Mouse (Mus musculus) embryonic facial prominence, embryonic 12.5 days (tissue): ENCODE results near the gene Ip6k1. TPM values are rescaled to one million over a fixed set of nuclear protein-coding genes. Genes with fewer than 3 reads are reported as not detected.

Experiments used
- ATAC-seq: fragments of 200-750 bp; cut with Nextera tagmentation; 2 replicates; pipeline ENCODE4 v1.8.0; 2017; ENCODE audit not compliant: insufficient number of reproducible peaks, insufficient read depth, low FRiP score, low TSS enrichment
- H3K27ac ChIP-seq: fragments of 300-500 bp; sonication (generic); 2 replicates; pipeline ENCODE4 v1.5.1; 2016; ENCODE audit warnings: mild to moderate bottlenecking
- H3K27me3 ChIP-seq: fragments of 300-500 bp; sonication (generic); 2 replicates; pipeline ENCODE4 v1.6.1; 2016; ENCODE audit warnings: mild to moderate bottlenecking, moderate library complexity
- H3K36me3 ChIP-seq: fragments of 300-500 bp; sonication (generic); 2 replicates; pipeline ENCODE4 v1.6.1; 2016; ENCODE audit warnings: mild to moderate bottlenecking
- H3K4me1 ChIP-seq: fragments of 300-500 bp; sonication (generic); 2 replicates; pipeline ENCODE4 v1.6.1; 2016
- H3K4me2 ChIP-seq: fragments of 300-500 bp; sonication (generic); replicated peaks from 2 replicates; pipeline ENCODE4 v1.6.1; 2016; ENCODE audit warnings: mild to moderate bottlenecking, moderate library complexity
- H3K4me3 ChIP-seq: fragments of 300-500 bp; sonication (generic); 2 replicates; pipeline ENCODE4 v1.5.1; 2016; ENCODE audit warnings: mild to moderate bottlenecking
- H3K9ac ChIP-seq: fragments of 300-500 bp; sonication (generic); 2 replicates; pipeline ENCODE4 v1.6.1; 2016; ENCODE audit warnings: mild to moderate bottlenecking, moderate library complexity
- H3K9me3 ChIP-seq: fragments of 300-500 bp; sonication (generic); 2 replicates; pipeline ENCODE4 v1.6.1; 2016; ENCODE audit warnings: mild to moderate bottlenecking, moderate library complexity
- WGBS: fragments of 180-500 bp; shearing (Covaris S2); methylation state at CpG from one replicate; pipeline ENCODE4 v1.1.7; 2016; 5-methylcytosine and 5-hydroxymethylcytosine counted together
- polyA plus RNA-seq: library from polyadenylated mRNA; unstranded; fragments of >200 nt; fragmentation: Nextera tagmentation; extraction: Ambion mirVana; gene quantifications from 2 replicates; pipeline ENCODE4 v1.2.1, GENCODE M21; 2016

Gene Ip6k1
- polyA plus RNA-seq, 1 experiment from 2014 or later: 85.6 TPM

GRCm38 (mm10) chr9:108054331-108055040, 52.2 kb downstream of the Ip6k1 start:
- Histone ChIP-seq H3K36me3 (peaks cover 77% of the 10 kb centered on the region), H3K9ac (no peak overlapping the region; the same call in 1 of the 2 replicates), H3K27ac (no peak overlapping the region), H3K27me3 (no peaks in the 10 kb centered on the region), H3K4me2 (no peak overlapping the region), H3K4me1 (peaks cover 20% of the 10 kb centered on the region), H3K4me3 (no peak overlapping the region), H3K9me3 (no peaks in the 10 kb centered on the region)
- WGBS: 89% methylated on average over 22 of the region's 22 CpGs
- ATAC-seq: no peak

DNA sequence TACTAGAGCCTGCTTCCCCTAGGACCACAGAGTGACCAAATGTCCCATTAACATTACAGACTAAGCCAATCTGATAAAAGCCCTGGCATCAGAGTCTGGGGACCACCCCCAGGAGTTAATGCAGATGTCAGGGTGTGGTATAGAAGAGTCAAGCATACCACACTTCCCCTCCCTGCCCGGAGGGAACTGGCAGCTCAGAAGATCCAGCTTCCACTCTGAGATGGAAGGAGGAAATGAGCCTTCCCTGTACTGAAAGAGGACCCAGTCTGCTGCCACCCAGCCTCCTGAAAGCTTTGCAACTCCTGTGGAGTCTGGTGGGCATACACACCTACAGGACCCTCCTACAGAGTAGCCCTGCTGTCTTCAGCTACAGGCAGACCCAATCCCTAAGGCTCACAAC, 52.8 kb downstream of the Ip6k1 start:
- H3K36me3 ChIP-seq: peaks cover 80% of the 10 kb centered on the region
- ATAC-seq: no peak
- no peak overlapping the region for H3K9ac ChIP-seq
- H3K4me2 ChIP-seq: no peak overlapping the region
- peaks cover 14% of the 10 kb centered on the region for H3K4me1 ChIP-seq
- no peaks in the 10 kb centered on the region for H3K9me3 ChIP-seq
- WGBS: 83% methylated on average over 1 of the region's 1 CpGs
- H3K4me3 ChIP-seq: no peak overlapping the region
- H3K27ac ChIP-seq: no peak overlapping the region
- H3K27me3 ChIP-seq: no peaks in the 10 kb centered on the region

GRCm38 (mm10) chr9:108055661-108056237, 53.4 kb downstream of the Ip6k1 start:
- no peaks in the 10 kb centered on the region for H3K9me3 ChIP-seq
- peaks cover 9% of the 10 kb centered on the region for H3K4me1 ChIP-seq
- no peak overlapping the region for H3K4me3 ChIP-seq
- no peaks in the 10 kb centered on the region for H3K27me3 ChIP-seq
- WGBS: 82% methylated on average over 6 of the region's 6 CpGs
- H3K9ac ChIP-seq: no peak overlapping the region
- no peak overlapping the region for H3K27ac ChIP-seq
- H3K36me3 ChIP-seq: peaks cover 81% of the 10 kb centered on the region
- H3K4me2 ChIP-seq: no peak overlapping the region
- ATAC-seq: no peak

GRCm38 (mm10) chr9:108056361-108057261, 54.3 kb downstream of the Ip6k1 start:
- peaks cover 9% of the 10 kb centered on the region for H3K4me1 ChIP-seq
- H3K36me3 ChIP-seq: peaks cover 77% of the 10 kb centered on the region
- H3K4me2 ChIP-seq: no peak overlapping the region
- no peak overlapping the region for H3K9ac ChIP-seq
- no peak overlapping the region for H3K27ac ChIP-seq
- no peak for ATAC-seq
- H3K4me3 ChIP-seq: no peak overlapping the region
- H3K27me3 ChIP-seq: no peaks in the 10 kb centered on the region
- H3K9me3 ChIP-seq: no peaks in the 10 kb centered on the region
- 74% methylated on average over 28 of the region's 28 CpGs for WGBS

- Histone ChIP-seq H3K36me3 (peaks cover 77% of the 10 kb centered on the region), H3K4me1 (peaks cover 9% of the 10 kb centered on the region), H3K27me3 (no peaks in the 10 kb centered on the region), H3K9me3 (no peaks in the 10 kb centered on the region), H3K4me3 (no peak overlapping the region), H3K27ac (no peak overlapping the region), H3K9ac (no peak overlapping the region), H3K4me2 (no peak overlapping the region)
- WGBS: 91% methylated on average over 5 of the region's 5 CpGs
- ATAC-seq: no peak
Observed at GRCm38 (mm10) chr9:108057262-108057562, 54.9 kb downstream of the Ip6k1 start.

GRCm38 (mm10) chr9:108058291-108058690, 56.0 kb downstream of the Ip6k1 start:
- WGBS: 91% methylated on average over 9 of the region's 9 CpGs
- H3K27me3 ChIP-seq: no peaks in the 10 kb centered on the region
- H3K36me3 ChIP-seq: peaks cover 85% of the 10 kb centered on the region
- no peak overlapping the region for H3K4me2 ChIP-seq
- H3K4me3 ChIP-seq: no peak overlapping the region
- no peak overlapping the region for H3K27ac ChIP-seq
- no peak for ATAC-seq
- no peaks in the 10 kb centered on the region for H3K9me3 ChIP-seq
- H3K9ac ChIP-seq: no peak overlapping the region; the same call in 1 of the 2 replicates
- H3K4me1 ChIP-seq: peaks cover 3% of the 10 kb centered on the region; the same call in 1 of the 2 replicates

DNA sequence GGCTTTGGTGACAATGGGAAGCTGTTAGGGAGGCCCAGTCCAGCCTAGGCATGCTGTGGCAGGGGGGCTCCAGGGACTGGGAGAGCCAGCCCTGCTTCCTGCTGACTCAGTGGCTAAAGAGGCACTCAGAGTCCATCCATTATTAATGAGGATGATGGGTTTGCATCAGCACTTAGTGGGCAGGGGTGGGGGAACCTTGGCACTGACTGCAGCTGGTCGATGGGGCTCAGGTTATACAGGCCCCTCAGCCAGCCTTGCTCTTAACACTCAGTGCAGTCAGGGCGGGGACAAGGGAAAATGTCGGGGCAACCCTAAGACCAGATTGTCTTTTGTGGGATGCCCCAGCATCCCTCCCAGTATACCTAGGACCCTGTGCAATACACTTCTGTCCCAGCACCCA, 59.8 kb downstream of the Ip6k1 start:
- Histone ChIP-seq H3K4me2 (no peak overlapping the region), H3K27ac (no peak overlapping the region), H3K36me3 (peaks cover 80% of the 10 kb centered on the region), H3K4me3 (no peak overlapping the region), H3K9me3 (no peaks in the 10 kb centered on the region), H3K9ac (no peak overlapping the region), H3K27me3 (no peaks in the 10 kb centered on the region), H3K4me1 (no peaks in the 10 kb centered on the region)
- 91% methylated on average over 3 of the region's 3 CpGs for WGBS
- peak; percentile 41; the same call in 1 of the 2 replicates for ATAC-seq

DNA sequence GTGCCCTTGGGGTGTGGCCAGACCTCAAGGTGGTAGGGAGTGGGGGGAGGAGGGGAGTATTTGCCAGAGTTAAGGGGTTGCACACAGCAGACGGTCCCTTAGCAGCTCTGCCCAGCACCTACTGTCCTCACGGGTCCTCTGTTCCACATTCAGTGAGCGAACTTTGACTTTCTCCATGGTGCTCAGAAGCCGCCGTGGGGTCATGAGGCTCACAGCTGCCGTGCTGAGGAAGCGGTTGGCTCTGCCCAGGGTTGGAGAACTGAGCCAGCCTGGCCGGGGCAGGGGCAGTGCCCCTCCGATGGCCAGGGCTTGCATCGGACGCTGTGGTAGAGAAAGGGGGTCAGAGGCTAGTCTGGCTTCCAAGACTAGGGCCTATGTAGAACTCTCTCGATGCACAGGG, 61.1 kb downstream of the Ip6k1 start:
- peaks cover 68% of the 10 kb centered on the region for H3K36me3 ChIP-seq

GRCm38 (mm10) chr9:108065491-108066011, 63.2 kb downstream of the Ip6k1 start:
- Histone ChIP-seq H3K27me3 (no peaks in the 10 kb centered on the region), H3K9ac (no peak overlapping the region), H3K4me2 (no peak overlapping the region), H3K9me3 (no peaks in the 10 kb centered on the region), H3K4me1 (no peaks in the 10 kb centered on the region), H3K27ac (no peak overlapping the region), H3K4me3 (no peak overlapping the region), H3K36me3 (peaks cover 53% of the 10 kb centered on the region)
- no peak for ATAC-seq
- 43% methylated on average over 5 of the region's 5 CpGs for WGBS

More for the DNA sequence above, 61.1 kb downstream of the Ip6k1 start:
- 89% methylated on average over 12 of the region's 12 CpGs for WGBS
- Histone ChIP-seq H3K27ac (no peak overlapping the region), H3K4me2 (no peak overlapping the region), H3K4me3 (no peak overlapping the region), H3K9ac (0 out of 2 replicates have a peak overlapping the region, but pooled peaks have one; percentile 10), H3K4me1 (no peaks in the 10 kb centered on the region), H3K27me3 (no peaks in the 10 kb centered on the region), H3K9me3 (no peaks in the 10 kb centered on the region)
- ATAC-seq: no peak

DNA sequence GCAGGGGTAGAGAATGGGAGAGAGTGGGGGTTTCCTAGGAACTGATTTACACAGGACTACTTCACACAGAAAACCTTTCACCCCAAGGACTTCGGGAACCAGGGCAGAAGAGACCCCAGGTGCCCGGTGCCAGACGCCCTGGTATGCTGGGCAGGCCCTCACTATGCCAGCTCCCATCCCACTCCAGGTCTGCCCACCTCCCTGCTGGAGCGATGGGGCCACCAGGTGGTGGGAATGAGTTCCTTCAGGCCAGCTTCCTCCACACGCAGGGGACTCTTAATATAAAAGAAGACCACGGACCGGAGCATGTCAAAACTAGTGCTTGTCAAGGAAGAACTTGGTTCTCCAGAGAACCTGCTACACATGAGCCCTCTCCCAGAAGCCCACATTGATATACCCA, 64.9 kb downstream of the Ip6k1 start:
- H3K4me1 ChIP-seq: no peaks in the 10 kb centered on the region
- no peak for ATAC-seq
- H3K36me3 ChIP-seq: peaks cover 47% of the 10 kb centered on the region
- no peak overlapping the region for H3K4me2 ChIP-seq
- H3K4me3 ChIP-seq: no peak overlapping the region
- WGBS: 87% methylated on average over 7 of the region's 7 CpGs
- no peak overlapping the region for H3K9ac ChIP-seq
- no peak overlapping the region for H3K27ac ChIP-seq
- H3K27me3 ChIP-seq: no peaks in the 10 kb centered on the region
- no peaks in the 10 kb centered on the region for H3K9me3 ChIP-seq

DNA sequence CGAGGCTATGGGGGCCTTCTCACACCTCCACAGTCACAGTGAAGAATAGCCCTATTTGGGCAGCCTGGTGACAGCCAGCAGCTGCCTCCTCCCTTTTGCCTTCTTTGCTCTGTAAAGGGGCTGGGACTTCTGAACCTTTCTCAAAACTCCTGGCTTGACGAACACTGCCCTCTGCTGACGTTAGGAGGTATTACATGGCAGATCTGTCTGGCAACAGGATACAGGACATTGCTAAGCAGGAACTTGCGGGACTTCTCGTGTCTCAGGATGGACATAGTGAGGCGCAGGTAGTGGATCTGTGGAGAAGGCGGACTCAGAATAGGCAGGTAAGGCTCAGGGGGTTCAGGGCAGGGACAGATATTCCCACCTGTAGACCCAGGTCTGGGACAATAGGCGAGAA, 65.6 kb downstream of the Ip6k1 start:
- no peak overlapping the region for H3K27ac ChIP-seq
- no peaks in the 10 kb centered on the region for H3K27me3 ChIP-seq
- H3K9ac ChIP-seq: no peak overlapping the region
- no peak for ATAC-seq
- H3K36me3 ChIP-seq: peaks cover 40% of the 10 kb centered on the region
- WGBS: 22% methylated on average over 8 of the region's 8 CpGs
- no peaks in the 10 kb centered on the region for H3K4me1 ChIP-seq
- no peak overlapping the region for H3K4me3 ChIP-seq
- H3K9me3 ChIP-seq: no peaks in the 10 kb centered on the region
- H3K4me2 ChIP-seq: no peak overlapping the region
